Mouse (Mus musculus): ENCODE data around the gene Dcx.

The Dcx gene

GRCm38 (mm10) chrX:143932958-143933357, at the start of gene Dcx:
Dcx (minus strand) TSS chrX:143933311.
- peak; percentile 18 for DNase-seq

- peak; percentile 5 for DNase-seq
Observed at GRCm38 (mm10) chrX:143966249-143966648, 33.1 kb upstream of the Dcx start.

- no peak for DNase-seq
Observed at GRCm38 (mm10) chrX:143933671-143934070, 560 bp upstream of the Dcx start.

- no peak for DNase-seq
Observed at GRCm38 (mm10) chrX:143932530-143932929, 581 bp downstream of the Dcx start.

GRCm38 (mm10) chrX:143931400-143932185, 1.5 kb downstream of the Dcx start:
- DNase-seq: no peak

- no peak for DNase-seq
Observed at GRCm38 (mm10) chrX:143922070-143922469, 11.0 kb downstream of the Dcx start.

GRCm38 (mm10) chrX:143906699-143907471, 26.2 kb downstream of the Dcx start:
- peak; percentile 8 for DNase-seq

- no peak for DNase-seq
Observed at GRCm38 (mm10) chrX:143904689-143905088, 28.4 kb downstream of the Dcx start.

- DNase-seq: peak; percentile 33
Observed at GRCm38 (mm10) chrX:143902300-143902699, 30.8 kb downstream of the Dcx start.

GRCm38 (mm10) chrX:143897363-143898285, 35.5 kb downstream of the Dcx start:
- DNase-seq: no peak

GRCm38 (mm10) chrX:143896936-143897335, 36.2 kb downstream of the Dcx start:
- DNase-seq: no peak

- DNase-seq: no peak
Observed at GRCm38 (mm10) chrX:143893180-143893579, 39.9 kb downstream of the Dcx start.

- no peak for DNase-seq
Observed at GRCm38 (mm10) chrX:143885765-143886164, 47.3 kb downstream of the Dcx start.

GRCm38 (mm10) chrX:143884953-143885352, 48.2 kb downstream of the Dcx start:
- no peak for DNase-seq

GRCm38 (mm10) chrX:143884299-143884698, 48.8 kb downstream of the Dcx start:
- DNase-seq: no peak

GRCm38 (mm10) chrX:143881806-143882468, 51.2 kb downstream of the Dcx start:
- no peak for DNase-seq

- no peak for DNase-seq
Observed at GRCm38 (mm10) chrX:143879631-143880030, 53.5 kb downstream of the Dcx start.

GRCm38 (mm10) chrX:143867129-143867664, 65.9 kb downstream of the Dcx start:
- DNase-seq: no peak

GRCm38 (mm10) chrX:143851351-143851750, 81.8 kb downstream of the Dcx start:
- no peak for DNase-seq

GRCm38 (mm10) chrX:143849969-143850368, 83.1 kb downstream of the Dcx start:
- DNase-seq: no peak

- DNase-seq: no peak
Observed at GRCm38 (mm10) chrX:143846637-143847036, 86.5 kb downstream of the Dcx start.

- no peak for DNase-seq
Observed at GRCm38 (mm10) chrX:143827212-143827611, 105.9 kb downstream of the Dcx start, which contains the start of gene Capn6. Capn6 (minus strand) TSS chrX:143827414.
